Mouse (Mus musculus) lung, adult 2 months (tissue): ENCODE data around the gene Smg7. TPM values are rescaled to one million over a fixed set of nuclear protein-coding genes. Genes with fewer than 3 reads are reported as not detected.

ENCODE experiments used
- DNase-seq: peaks from one replicate; pipeline ENCODE4 v3.0.0; 2022
- H3K4me1 ChIP-seq: fragments of 200-500 bp; 2 replicates; pipeline ENCODE4 v1.6.1; 2011; ENCODE audit warnings: low read length; ENCODE audit not compliant: control insufficient read depth, insufficient read depth
- H3K4me3 ChIP-seq: fragments of 200-500 bp; replicated peaks from 2 replicates; pipeline ENCODE3; 2011; ENCODE audit warnings: low read depth, mild to moderate bottlenecking, control low read depth, low read length; ENCODE audit errors: extremely low read depth
- CTCF ChIP-seq: fragments of 200-500 bp; IDR thresholded peaks from 2 replicates; pipeline ENCODE4 v1.5.1; 2011; ENCODE audit warnings: mild to moderate bottlenecking, low read length, control low read depth; ENCODE audit not compliant: insufficient read depth
- POLR2A ChIP-seq: fragments of 200-500 bp; IDR thresholded peaks from 2 replicates; pipeline ENCODE4 v1.6.1; 2011; ENCODE audit warnings: low read depth, mild to moderate bottlenecking, control low read depth, low read length, borderline replicate concordance; ENCODE audit errors: extremely low read depth
- WGBS: fragments of 180-500 bp; shearing (Covaris S2); methylation state at CpG from one replicate; pipeline ENCODE4 v1.1.7; 2018; 5-methylcytosine and 5-hydroxymethylcytosine counted together
- polyA plus RNA-seq: library from polyadenylated mRNA; depleted of rRNA; stranded (reverse); fragments of >200 nt; gene quantifications from 2 replicates; pipeline ENCODE4 v1.2.3, GENCODE M21; 2012

Smg7 gene
- polyA plus RNA-seq, 1 experiment = 25.8 TPM

- H3K4me1 ChIP-seq = no peaks in the 10 kb centered on the region
- no peak overlapping the region for H3K4me3 ChIP-seq
- WGBS = 79% methylated on average over 5 of the region's 5 CpGs
- TF ChIP-seq POLR2A (no peak), CTCF (no peak)
- DNase-seq = no peak
These were observed 76.0 kb downstream of the Smg7 start for GRCm38 (mm10) chr1:152826446-152826845.

- Histone ChIP-seq H3K4me3 (no peak overlapping the region), H3K4me1 (no peaks in the 10 kb centered on the region)
- 75% methylated on average over 9 of the region's 9 CpGs for WGBS
- no peak for DNase-seq
- TF ChIP-seq POLR2A (no peak), CTCF (no peak)
These were observed 78.2 kb downstream of the Smg7 start for GRCm38 (mm10) chr1:152824206-152824605.

GRCm38 (mm10) chr1:152821746-152822145 lies 80.7 kb downstream of the Smg7 start:
- no peak for DNase-seq
- no peaks in the 10 kb centered on the region for H3K4me1 ChIP-seq
- no peak overlapping the region for H3K4me3 ChIP-seq
- TF ChIP-seq POLR2A (no peak), CTCF (no peak)
- 73% methylated on average over 4 of the region's 4 CpGs for WGBS

- WGBS = 66% methylated on average over 7 of the region's 7 CpGs
- Histone ChIP-seq H3K4me3 (no peak overlapping the region), H3K4me1 (no peaks in the 10 kb centered on the region)
- no peak for DNase-seq
- TF ChIP-seq POLR2A (no peak), CTCF (no peak)
These were observed 81.3 kb downstream of the Smg7 start for GRCm38 (mm10) chr1:152820911-152821695.

GRCm38 (mm10) chr1:152819558-152819957 lies 82.9 kb downstream of the Smg7 start:
- TF ChIP-seq POLR2A = no peak
- TF ChIP-seq CTCF = no peak
- Histone ChIP-seq H3K4me3 (no peak overlapping the region), H3K4me1 (no peaks in the 10 kb centered on the region)
- DNase-seq = no peak
- 78% methylated on average over 6 of the region's 6 CpGs for WGBS

GRCm38 (mm10) chr1:152817794-152818193 lies 84.7 kb downstream of the Smg7 start:
- no peak for TF ChIP-seq CTCF
- 0 out of 2 replicates have a peak, but pooled peaks have one; percentile 12 for TF ChIP-seq POLR2A
- DNase-seq = no peak
- Histone ChIP-seq H3K4me1 (no peaks in the 10 kb centered on the region), H3K4me3 (no peak overlapping the region)
- WGBS = 52% methylated on average over 10 of the region's 10 CpGs

- no peaks in the 10 kb centered on the region for H3K4me1 ChIP-seq
- no peak overlapping the region for H3K4me3 ChIP-seq
- TF ChIP-seq CTCF (no peak), POLR2A (no peak)
- no peak for DNase-seq
- WGBS = 47% methylated on average over 12 of the region's 12 CpGs
These were observed 85.2 kb downstream of the Smg7 start for GRCm38 (mm10) chr1:152817027-152817769.

- Histone ChIP-seq H3K4me3 (no peak overlapping the region), H3K4me1 (no peaks in the 10 kb centered on the region)
- 37% methylated on average over 7 of the region's 7 CpGs for WGBS
- no peak for DNase-seq
- no peak for TF ChIP-seq POLR2A
- TF ChIP-seq CTCF = peak; percentile 27
These were observed 87.2 kb downstream of the Smg7 start for GRCm38 (mm10) chr1:152815265-152815701.

- no peaks in the 10 kb centered on the region for H3K4me1 ChIP-seq
- DNase-seq = no peak
- 83% methylated on average over 13 of the region's 13 CpGs for WGBS
- TF ChIP-seq POLR2A = no peak
- no peak for TF ChIP-seq CTCF
- H3K4me3 ChIP-seq = no peak overlapping the region
These were observed 91.7 kb downstream of the Smg7 start for GRCm38 (mm10) chr1:152810533-152811439.
